Mouse (Mus musculus): ENCODE measurements around the gene Astn2.

Gene Astn2

DNA sequence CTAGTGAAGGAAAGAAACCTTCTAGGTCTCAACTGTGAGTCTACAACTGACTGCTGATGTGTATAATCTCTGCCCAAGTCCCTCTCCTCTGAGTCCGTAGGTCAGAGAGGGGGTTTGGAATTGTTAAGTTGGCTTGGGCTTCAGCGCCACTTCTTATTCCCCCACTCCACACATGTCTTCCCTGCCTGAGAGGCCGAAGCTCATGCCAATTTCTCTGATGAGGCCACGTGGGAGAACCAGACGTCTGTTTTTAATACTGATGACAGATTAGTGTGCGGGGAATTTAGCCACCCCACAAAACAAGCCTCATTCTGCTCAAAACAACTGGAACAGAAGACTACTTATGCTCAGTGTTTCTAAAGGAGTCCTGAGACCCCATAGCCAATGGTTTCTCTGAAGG is 872.8 kb downstream of the Astn2 start:
- CTCF ChIA-PET = no interaction called here

DNA sequence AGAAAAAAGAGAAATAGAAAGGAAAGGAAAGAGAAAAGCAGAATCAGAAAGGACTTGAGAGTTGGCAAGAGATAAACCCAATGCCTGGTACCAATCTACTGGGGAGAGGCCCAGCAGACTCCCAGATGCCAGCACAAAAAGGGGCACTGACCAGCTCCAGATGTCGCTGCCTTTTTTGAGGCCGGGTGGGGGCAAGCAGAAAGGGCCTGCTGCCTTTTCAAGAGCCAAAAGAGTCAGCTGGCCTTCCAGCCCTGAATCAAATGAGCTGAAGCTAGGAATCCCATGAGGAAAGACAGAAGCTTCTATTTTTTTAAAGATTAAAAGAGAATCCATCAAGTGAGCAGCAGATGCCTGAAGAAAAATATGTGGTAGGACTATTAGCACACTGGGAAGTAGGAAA is 873.5 kb downstream of the Astn2 start:
- CTCF ChIA-PET = no interaction called here

DNA sequence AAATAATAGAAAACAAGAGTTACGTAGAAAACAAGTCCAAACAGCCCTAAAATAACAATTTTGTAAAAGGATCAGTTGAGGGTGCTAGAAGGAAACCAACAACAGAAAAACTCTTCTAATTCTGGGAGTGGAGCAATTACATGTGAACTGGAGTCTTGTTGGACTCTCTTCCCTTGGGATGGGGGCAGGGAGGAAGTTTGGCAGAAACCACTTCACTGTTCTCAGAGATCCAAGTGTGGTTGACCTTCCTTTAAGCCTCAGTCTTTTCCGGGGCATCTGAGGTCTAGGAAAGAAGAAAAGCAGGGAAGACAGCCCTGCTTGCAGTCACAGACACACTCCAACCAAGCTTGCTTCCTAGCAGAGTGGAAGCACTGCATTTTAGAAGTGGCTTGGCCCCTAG is 896.3 kb downstream of the Astn2 start:
- CTCF ChIA-PET = no interaction called here

DNA sequence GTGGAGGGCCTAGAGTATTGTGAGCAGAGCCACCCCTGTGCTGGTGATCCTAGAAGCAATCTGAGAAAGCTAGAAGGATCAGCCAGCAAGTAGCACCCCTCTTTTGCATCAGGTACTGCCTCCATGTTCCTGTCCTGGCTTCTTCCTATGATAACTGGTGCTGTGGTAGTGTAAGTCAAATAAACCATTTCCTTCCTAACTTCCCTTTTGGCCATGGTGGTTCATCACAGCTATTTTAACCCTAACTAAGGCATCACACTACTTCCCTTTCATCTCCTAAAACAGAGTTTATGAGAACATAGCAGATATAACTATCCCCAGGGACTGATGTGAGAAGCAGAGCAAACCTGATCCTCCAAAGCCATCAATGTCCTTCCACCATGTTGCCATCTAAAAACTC is 897.5 kb downstream of the Astn2 start:
- CTCF ChIA-PET = no interaction called here

DNA sequence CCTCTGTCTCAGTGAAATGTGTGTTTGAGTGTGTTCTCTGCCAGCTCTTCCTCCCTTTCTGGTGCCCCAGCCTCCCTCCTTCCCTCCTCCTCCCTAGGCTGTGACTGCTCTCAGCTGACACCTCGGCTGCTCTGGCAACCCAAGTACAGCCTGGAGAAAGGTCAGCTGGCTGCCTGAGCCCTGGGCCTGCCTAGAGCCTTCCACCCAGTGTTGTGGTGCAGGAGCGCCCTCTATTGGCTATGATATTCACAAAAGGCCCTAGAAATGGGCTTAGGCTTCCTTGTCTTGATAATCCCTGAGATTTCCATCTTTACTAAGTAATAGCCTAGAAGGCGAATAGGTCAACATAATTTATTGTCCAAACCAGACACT is 908.0 kb downstream of the Astn2 start:
- CTCF ChIA-PET = no interaction called here

DNA sequence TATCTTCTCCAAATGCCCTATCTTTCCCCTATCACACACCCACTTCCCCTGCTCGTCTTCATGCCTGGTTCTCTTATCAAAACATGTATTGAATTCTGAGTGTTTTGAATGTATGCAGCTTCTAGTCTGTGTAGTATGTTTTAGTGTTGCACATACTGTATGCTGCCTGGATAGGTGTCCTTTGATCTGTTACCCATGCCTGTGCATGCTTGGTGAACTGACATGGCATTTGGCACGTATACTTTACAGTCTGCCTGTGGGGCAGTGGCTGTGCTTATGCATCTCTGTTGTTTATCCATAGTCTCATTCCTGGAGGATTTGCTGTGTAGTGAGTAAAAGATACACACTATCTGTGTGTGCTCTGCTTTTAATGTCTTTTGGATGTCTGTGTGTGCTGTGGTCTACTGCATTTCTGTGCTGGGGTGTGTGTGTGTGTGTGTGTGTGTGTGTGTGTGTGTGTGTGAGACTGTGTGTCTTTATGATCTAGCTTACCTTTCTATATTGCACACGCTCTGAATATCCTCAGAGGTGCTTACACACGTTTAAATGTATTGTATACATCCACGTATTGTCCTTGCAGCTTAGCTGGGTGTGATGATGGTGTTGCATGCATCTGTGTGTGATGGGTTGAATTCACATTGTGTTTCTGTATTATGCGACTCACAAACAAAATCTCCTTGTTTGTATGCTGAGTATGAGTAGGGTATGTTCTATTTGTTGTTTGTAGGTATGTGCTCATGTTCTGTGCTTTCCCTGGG is 908.5 kb downstream of the Astn2 start:
- CTCF ChIA-PET = no interaction called here

DNA sequence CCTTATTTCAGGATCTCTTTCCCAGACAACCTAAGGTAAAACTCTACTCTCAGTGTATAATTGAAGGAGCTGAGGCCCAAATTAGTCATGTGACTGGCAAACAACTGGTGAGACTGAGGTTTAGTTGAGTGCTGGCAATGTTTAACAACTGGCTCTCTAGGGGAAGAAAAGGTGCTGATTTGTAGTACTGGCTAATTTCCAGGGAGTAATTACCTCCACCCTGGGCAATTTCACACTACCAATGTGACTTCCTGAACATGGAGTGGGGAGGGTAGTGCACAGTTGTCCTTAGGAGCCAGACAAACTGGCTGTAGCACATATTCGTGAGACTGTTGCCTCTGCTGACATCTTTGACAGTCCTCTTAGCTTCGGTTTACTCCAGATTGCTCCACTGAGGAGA is 912.9 kb downstream of the Astn2 start:
- CTCF ChIA-PET = no interaction called here

DNA sequence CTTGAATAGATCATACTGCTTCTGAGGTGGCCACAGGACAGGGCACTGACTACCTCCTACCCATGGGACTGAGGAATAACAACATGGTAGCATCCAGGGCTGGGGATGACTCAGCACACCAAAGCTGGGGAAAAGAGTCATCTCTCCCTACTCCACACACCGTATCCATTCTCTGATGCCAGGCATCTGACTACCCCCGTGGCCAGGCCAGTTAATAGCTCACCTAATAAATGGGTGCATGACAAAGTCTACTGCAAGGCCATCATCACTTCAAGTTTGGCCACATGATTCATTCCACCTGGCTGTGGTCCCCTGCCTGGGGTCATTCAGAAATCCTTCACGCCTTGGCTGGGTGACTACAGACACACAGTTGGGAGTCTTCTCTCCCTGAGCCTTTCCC is 914.7 kb downstream of the Astn2 start:
- CTCF ChIA-PET = no interaction called here

DNA sequence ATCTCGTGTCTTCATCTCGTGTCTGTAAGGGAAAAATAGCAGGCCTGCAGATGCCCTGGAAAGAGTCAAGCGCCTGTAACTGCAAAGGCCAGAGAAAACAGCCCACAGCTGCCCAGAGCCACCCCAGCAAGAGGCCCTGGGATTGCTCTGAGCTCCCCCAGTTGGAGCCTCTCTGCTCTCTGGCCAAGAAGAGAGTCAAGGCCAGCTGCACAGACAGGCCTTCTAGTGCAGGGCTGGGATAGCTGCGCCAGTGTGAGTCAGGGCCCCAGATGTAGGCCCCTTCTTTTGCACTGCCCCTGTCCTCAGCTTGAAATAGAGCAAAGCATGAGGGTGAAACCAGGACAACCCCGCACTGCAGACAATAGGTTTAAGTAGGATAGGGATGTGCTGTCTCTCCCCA is 922.8 kb downstream of the Astn2 start:
- CTCF ChIA-PET = no interaction called here

DNA sequence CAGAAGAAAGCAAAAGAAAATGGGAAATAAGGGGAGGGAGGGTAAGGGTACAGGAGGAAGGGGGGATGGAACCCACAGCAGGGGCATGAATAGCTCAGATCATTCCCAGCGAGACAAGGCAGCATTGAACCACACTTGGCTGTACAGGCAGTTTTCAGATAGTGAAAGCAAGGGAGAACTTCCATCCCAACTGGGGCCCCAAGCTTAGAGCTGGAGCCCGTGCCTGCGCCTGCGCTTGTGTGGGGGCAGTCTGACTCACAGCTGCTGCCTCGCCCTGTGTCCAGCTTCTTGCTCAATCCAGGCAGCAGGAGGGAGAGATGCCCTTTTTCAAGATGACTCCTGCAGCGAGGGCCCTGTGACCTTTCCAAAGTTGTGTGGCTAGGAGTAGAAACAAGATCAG is 927.3 kb downstream of the Astn2 start:
- CTCF ChIA-PET = no interaction called here

DNA sequence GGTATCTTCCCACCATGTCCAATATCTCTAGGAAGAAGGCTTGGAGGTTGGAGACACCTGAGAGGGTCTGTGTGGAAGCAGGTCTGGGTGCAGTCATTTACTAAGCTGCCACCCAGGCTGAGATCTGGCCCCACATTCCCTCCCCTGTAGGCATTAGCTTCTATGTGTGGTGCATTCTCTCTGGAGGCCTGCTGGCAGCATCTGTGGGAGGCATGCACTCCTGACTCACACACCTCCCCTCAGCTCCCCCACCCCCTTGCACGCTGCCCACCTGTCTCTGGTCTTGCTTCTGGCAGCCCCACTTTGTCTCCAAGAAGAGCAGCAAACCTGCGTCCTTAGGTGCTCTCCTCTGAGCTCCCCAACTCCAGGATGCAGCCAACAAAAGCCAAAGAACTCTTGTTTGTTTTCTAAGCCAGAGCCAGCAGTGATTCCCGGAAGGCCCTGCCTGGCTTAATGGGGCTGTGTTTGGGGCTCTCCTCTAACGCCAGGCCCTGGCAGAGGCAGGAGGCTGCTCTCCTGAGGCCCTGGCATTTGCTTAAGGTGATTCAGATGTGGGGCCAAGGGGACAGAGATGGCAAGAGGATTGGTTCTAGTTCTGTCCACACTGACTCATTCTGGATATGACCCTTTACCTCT is 928.4 kb downstream of the Astn2 start:
- CTCF ChIA-PET = no interaction called here

DNA sequence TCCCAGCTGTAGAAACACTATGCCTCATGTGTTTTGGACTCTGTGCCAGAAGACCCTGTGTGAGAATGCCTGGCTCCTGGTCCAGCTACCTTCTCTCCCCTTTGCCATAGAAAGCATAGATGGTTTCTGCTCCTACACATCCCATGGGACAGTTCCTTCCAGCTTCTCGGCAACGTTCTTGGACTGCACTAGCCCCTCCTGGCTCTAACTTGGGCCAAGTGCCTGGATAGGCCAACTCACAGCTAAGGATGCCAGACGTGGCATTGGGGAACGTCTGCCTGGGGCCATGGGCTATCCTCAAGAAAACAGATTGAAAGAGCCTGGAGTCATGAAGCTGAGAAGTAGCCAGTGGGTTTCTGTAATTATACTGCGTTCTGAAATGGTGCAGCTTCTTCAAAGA is 931.3 kb downstream of the Astn2 start:
- CTCF ChIA-PET = no interaction called here

DNA sequence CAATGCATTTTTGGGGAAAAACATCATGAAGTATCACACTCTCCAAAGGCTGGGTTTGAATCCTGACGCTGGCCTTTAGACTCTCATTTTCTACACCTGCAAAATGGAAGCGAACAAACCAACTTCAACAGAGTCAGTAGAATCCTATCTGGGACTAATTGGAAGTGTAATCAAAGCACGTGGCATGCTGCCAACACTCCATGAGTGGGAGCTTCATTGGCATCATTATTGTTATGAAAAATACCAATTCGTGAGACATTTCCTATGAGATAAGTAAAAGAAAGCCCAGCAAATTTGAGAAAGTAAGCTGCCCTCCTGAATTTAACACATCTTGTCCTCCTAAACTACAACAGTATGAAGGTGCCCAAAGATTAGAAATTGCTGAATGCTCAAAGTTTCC is 955.2 kb downstream of the Astn2 start:
- CTCF ChIA-PET = no interaction called here

DNA sequence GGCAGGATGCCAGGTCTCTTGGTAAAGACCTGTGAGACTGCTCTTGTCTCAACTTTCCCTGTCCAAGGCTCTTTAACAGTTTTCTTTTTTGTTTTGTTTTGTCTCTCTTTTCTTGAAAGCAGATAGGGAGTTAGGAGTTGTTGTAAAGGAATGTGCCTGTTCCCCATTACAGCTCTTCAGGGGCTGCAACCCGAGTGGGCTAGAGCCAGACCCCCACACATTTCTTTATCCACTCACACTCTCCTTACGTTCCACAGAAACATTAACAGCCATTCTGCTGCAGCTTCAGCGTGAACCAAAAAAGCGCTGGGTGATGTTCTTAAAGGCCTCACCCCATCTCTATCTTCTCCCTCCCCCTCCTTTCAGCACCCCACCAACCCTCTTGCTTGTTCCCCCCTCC is 962.7 kb downstream of the Astn2 start:
- CTCF ChIA-PET = no interaction called here

DNA sequence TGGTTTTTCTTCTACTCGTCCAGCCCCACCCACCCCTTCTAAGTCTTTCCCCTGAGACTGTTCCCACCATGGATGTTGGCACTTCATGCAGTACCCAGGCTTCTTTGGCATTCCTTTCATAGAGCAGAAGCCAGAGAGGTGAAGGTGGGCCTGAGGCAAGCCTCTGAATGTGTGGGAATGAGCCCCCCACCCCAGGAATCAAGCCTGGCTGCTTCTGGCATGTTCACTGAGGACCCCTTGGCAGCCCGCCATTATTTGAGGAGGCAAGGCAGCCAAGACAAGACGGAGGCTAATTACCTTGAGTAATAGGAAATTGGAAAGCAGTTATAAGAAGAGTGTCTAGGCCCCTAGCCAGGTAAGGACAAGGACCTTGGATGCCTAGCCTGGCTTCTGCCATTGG is 973.6 kb downstream of the Astn2 start:
- CTCF ChIA-PET = no interaction called here

DNA sequence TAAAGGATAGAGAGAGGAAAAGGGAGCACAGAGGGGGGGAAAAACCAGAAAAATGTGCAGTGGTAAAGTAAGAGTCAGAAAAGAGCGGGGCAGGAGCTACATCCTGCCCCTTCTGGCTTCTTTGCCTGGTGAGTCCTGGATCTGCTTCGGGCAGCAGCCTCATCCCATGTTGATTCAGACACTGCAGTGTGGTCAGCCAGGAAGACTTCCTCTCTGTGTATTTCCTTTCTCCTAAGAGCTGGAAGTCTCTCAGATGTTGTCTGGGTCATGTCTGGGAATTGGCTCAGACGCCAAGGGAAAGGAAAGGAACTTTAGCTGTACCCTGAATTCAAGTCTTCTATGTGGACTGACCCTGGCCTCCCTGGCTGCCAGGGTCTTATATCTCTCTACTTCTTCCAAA is 976.9 kb downstream of the Astn2 start:
- CTCF ChIA-PET = no interaction called here

DNA sequence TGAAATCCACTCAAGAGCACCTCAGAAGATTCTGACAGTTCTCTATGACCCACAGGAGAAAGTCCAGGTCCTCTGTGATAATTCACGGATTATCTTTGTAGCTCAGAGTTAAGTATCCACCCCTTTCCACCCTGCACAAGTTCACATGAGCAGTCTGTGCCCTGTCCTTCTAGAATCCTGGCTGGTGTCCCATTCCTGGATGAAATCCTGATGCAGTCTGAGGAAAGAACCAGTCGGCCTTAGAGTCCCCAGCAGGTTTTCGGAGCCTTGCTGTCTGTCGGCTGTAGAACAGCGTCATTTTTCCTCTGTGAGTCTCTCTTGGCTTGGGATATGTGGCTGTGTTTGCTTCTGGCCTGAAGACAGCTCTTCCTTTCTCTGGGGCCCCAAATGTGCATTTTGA is 978.0 kb downstream of the Astn2 start:
- CTCF ChIA-PET = no interaction called here

DNA sequence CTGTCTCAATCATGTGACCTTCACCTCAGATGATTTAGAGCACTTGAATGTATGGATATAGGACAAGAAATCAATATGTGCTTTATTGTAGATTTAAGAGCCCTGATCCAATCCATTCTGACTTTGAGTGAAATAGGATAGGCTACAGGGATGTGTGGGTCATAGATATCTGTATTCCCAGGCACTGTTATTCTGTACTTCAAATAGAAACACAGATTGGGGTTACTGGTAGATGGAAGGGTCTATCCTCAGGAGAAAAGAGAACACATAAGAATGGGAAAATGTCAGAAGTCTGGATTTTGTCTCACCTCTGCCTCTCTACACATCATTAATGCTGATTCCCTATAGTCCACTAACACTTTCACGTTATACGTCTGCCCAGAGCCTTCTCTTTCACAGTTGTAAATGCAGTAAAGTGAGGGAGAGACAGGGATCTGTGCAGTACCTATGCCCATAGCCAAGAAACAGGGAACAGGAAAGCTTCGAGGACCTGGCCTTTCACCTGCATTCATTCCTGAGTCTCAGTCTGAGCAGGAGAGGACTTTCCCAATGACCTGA is 981.3 kb downstream of the Astn2 start:
- CTCF ChIA-PET = no interaction called here

DNA sequence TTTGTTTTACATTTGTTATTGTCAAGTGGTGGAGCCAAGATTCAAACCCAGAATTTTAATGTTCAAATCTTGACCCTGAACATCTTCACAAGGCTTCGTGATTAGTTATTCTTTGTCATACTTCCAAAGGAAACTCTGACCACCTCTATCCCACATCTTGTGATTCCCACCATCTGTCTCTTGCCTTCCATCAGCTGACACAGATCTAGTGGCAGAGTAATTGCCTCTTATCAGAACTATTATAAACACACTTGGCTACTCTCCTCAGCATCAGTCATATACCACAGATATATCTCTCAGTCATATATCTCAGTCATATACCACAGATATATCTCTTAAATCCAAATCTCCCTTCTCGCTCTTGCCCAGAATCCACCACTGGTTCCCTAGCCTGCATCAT is 983.1 kb downstream of the Astn2 start:
- CTCF ChIA-PET = no interaction called here

DNA sequence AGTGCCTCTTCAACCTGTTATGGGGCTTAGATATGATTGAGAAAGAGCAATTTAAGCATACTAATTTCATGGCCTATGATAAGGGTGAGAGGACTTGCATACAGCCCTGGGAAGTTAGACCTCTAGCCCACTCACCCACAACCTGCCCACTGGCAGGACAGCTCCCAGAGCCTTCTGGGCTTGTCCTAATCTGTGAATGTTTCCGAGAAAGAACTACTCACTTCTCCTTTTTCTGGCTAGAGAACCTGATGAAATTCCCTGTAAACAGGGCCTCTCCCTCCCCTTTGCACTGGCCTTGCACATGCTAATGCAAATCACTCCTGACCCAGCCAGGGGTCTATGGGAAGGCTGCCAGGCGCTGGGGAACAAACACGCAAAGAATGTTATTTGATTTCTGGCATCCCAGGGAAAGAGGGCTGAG is 983.9 kb downstream of the Astn2 start:
- CTCF ChIA-PET = no interaction called here

DNA sequence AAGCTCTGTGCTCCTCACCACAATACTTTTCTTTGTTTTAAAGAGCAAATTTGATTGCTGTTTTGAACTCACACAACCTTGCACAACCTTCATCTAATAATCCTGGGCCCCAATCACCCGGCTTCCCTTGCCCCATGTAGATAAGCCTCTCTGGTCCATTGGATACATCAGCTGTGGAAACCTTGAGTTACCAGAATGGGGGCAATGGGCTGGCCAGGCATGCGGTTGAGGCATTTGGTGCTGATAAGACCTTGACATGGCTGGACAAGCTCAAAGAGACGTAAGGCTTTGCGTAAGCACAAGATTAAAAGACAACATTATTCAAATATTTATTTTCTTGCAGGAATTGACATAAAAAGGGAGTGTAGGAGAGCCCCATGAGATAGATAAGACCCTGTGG is 988.9 kb downstream of the Astn2 start:
- CTCF ChIA-PET = no interaction called here

DNA sequence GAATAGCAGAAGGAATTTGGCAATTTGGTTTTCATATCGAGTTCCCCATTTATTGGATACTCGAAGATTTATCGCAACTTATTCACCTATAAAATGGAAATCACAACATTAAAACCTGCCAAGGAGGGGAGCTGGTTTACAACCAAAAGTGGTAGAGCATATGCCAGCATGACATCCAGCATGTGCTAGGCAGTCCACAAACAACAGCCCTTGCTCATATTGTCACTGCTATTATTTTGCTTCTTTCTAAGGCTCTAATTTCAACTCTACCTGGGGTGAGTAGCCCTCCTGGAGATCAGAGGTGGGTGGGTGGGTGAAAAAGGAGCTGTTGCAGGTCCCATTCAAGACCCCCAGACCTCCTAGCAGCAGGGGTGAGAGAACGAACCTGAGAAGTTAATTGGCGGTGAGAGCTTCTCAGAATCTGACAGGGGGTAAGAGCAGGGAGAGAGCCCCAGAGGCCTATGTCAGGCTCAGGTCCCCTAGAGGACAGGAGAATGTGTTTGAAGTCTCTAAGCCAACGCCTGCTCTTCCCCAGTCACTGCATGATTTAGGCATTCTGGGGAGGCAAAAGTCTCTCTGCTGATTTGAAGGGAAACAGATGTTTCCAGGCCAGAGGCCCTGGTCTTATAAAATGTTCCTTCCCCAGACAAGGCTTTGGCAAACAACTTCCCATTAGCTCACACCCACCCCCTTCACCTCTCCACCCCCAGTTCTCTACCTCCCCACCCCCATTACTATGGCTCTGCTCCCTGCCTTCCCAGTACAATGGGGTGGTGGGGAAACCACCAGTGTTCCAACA is 1001.4 kb downstream of the Astn2 start:
- CTCF ChIA-PET = no interaction called here

DNA sequence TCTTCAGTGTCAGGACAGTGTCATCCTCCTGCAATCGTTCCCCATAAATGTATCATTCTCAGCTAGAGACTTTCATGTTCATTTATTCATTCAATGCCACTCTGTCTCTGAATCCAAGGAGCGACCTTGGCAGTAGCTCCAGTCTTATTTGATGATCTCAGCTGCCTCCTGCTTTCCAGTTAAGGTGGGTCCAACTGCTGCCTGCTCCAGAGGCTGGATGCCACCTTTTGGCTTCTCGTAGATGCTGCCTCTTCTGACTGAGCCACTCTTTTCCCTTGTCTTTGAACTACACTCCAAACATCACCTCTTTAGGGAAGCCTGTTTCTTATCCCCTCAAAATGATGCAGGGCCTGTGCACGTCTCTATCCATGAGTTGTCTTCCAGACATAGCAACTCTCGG is 1002.1 kb downstream of the Astn2 start:
- CTCF ChIA-PET = no interaction called here

Measured in spleen, embryonic (tissue).